Mouse (Mus musculus): Measurements from ENCODE around the gene Prmt7. TPM values are rescaled to one million over a fixed set of nuclear protein-coding genes. Genes with fewer than 3 reads are reported as not detected.

The Prmt7 gene
- 10.4 and 11.0 TPM in 2 replicates for polyA plus RNA-seq (2015; fragmentation: Nextera tagmentation; extraction: Ambion mirVana)

GRCm38 (mm10) chr8:106210821-106211345 is at the start of gene Prmt7, which contains the start of gene Slc7a6os:
Gene Prmt7 (plus strand): TSS chr8:106210936.
Gene Slc7a6os (minus strand): TSS chr8:106210935.
- H3K27me3 ChIP-seq (ENCODE audit: insufficient read depth, low read length), result no peaks in the 10 kb centered on the region
- TF ChIP-seq CTCF (IDR thresholded peaks at IDR 0.05; ENCODE audit: low read depth) (peak; percentile 22), EP300 (IDR thresholded peaks at IDR 0.05; ENCODE audit: low read depth) (no peak)
- H3K9me3 ChIP-seq (ENCODE audit: low read length), result no peaks in the 10 kb centered on the region
- H3K4me2 ChIP-seq (ENCODE audit: low read depth, low read length), result peak within 1 kb of the TSS; percentile 79
- H3K27ac ChIP-seq (ENCODE audit: low read depth), result peak within 1 kb of the TSS; percentile 97
- WGBS (ENCODE audit: insufficient replicate concordance), result under 1% methylated on average over 52 of the region's 52 CpGs
- DNase-seq (peak; percentile 97), ATAC-seq (peak; percentile 98)
- H3K4me3 ChIP-seq (ENCODE audit: low read depth, low read length), result peak within 1 kb of the TSS; percentile 94
- peaks cover 11% of the 10 kb centered on the region for H3K4me1 ChIP-seq (ENCODE audit: insufficient read depth)
- H3K36me3 ChIP-seq (replicated peaks; ENCODE audit: insufficient read depth, low read length), result peaks cover 18% of the 10 kb centered on the region
- peak within 1 kb of the TSS; percentile 96 for H3K9ac ChIP-seq (replicated peaks)

GRCm38 (mm10) chr8:106163251-106163650 is 47.5 kb upstream of the Prmt7 start:
- TF ChIP-seq CTCF (IDR thresholded peaks at IDR 0.05; ENCODE audit: low read depth), result no peak
- no peak for TF ChIP-seq EP300 (IDR thresholded peaks at IDR 0.05; ENCODE audit: low read depth)
- Histone ChIP-seq H3K9me3 (ENCODE audit: low read length) (no peaks in the 10 kb centered on the region), H3K4me3 (ENCODE audit: low read depth, low read length) (no peak overlapping the region), H3K27me3 (ENCODE audit: insufficient read depth, low read length) (peaks cover 4% of the 10 kb centered on the region), H3K27ac (ENCODE audit: low read depth) (no peak overlapping the region), H3K4me1 (ENCODE audit: insufficient read depth) (peaks cover 3% of the 10 kb centered on the region), H3K36me3 (replicated peaks; ENCODE audit: insufficient read depth, low read length) (peaks cover 13% of the 10 kb centered on the region), H3K9ac (replicated peaks) (no peak overlapping the region), H3K4me2 (ENCODE audit: low read depth, low read length) (no peak overlapping the region)
- DNase-seq (no peak), ATAC-seq (no peak)
- WGBS (ENCODE audit: insufficient replicate concordance), result 81% methylated on average over 9 of the region's 9 CpGs

GRCm38 (mm10) chr8:106165460-106165859 is 45.3 kb upstream of the Prmt7 start:
- Histone ChIP-seq H3K4me2 (ENCODE audit: low read depth, low read length) (no peak overlapping the region), H3K27me3 (ENCODE audit: insufficient read depth, low read length) (peaks cover 4% of the 10 kb centered on the region), H3K27ac (ENCODE audit: low read depth) (no peak overlapping the region), H3K9me3 (ENCODE audit: low read length) (no peaks in the 10 kb centered on the region), H3K4me3 (ENCODE audit: low read depth, low read length) (no peak overlapping the region), H3K4me1 (ENCODE audit: insufficient read depth) (peaks cover 11% of the 10 kb centered on the region), H3K9ac (replicated peaks) (no peak overlapping the region), H3K36me3 (replicated peaks; ENCODE audit: insufficient read depth, low read length) (peaks cover 10% of the 10 kb centered on the region)
- 43% methylated on average over 4 of the region's 4 CpGs for WGBS (ENCODE audit: insufficient replicate concordance)
- TF ChIP-seq CTCF (IDR thresholded peaks at IDR 0.05; ENCODE audit: low read depth) (peak; percentile 87), EP300 (IDR thresholded peaks at IDR 0.05; ENCODE audit: low read depth) (no peak)
- no peak for ATAC-seq
- DNase-seq, result peak; percentile 81

DNA sequence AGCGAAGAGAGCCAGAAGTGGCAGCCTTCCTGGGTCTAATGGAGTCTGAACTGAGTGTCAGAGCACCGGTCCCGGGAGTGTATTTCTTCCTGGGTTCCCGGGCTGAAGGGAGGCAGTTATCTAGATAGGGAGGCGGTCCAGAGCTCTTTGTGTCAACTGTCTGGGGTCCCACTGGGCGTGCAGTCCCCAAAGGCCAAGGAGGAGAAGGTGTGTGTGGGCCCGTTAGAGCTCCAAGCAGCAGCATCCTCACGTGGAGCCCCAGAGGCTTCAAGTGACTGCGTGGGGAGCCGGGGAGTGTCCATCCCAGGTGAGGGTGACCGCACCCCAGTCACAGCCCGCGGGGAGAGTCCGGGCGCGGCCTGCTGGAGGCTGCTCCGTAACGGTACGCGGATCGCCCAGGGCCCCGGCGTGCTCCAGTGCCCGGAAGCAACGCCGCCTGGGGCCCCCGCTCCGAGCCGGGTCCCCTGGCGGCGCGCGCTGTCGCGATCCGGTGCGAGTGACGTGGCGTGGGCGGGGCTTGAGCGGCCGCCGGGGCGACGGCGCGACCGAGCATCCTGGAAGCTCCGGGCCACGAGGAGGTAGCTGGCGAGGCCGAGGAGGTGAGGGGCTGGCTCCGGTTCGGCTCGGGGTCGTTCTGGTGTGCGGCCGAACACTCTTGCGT is 42.2 kb upstream of the Prmt7 start, which contains the start of gene Slc7a6:
Slc7a6 (plus strand) TSS at position 502 of the 661 bp plus-strand sequence.
- peak within 1 kb of the TSS; percentile 65 for H3K4me3 ChIP-seq (ENCODE audit: low read depth, low read length)
- ATAC-seq (peak; percentile 83), DNase-seq (peak; percentile 87)
- H3K9ac ChIP-seq (replicated peaks), result peak within 1 kb of the TSS; percentile 64
- peak within 1 kb of the TSS; percentile 99 for H3K4me2 ChIP-seq (ENCODE audit: low read depth, low read length)
- H3K27me3 ChIP-seq (ENCODE audit: insufficient read depth, low read length), result peaks cover 4% of the 10 kb centered on the region
- under 1% methylated on average over 41 of the region's 59 CpGs for WGBS (ENCODE audit: insufficient replicate concordance)
- H3K9me3 ChIP-seq (ENCODE audit: low read length), result no peaks in the 10 kb centered on the region
- TF ChIP-seq EP300 (IDR thresholded peaks at IDR 0.05; ENCODE audit: low read depth), result no peak
- 0 out of 2 replicates have a peak, but pooled peaks have one; percentile 4 for TF ChIP-seq CTCF (IDR thresholded peaks at IDR 0.05; ENCODE audit: low read depth)
- peak within 1 kb of the TSS; percentile 29; the same call in 1 of the 2 replicates for H3K27ac ChIP-seq (ENCODE audit: low read depth)
- peaks cover 11% of the 10 kb centered on the region for H3K4me1 ChIP-seq (ENCODE audit: insufficient read depth)
- 0 out of 2 replicates have a peak, but pooled peaks cover 1% of the 10 kb centered on the region for H3K36me3 ChIP-seq (replicated peaks; ENCODE audit: insufficient read depth, low read length)

- peak overlapping the region; percentile 29; the same call in 1 of the 2 replicates for H3K27ac ChIP-seq (ENCODE audit: low read depth)
- peak overlapping the region; percentile 99 for H3K4me2 ChIP-seq (ENCODE audit: low read depth, low read length)
- ATAC-seq, result peak; percentile 48
- peaks cover 4% of the 10 kb centered on the region for H3K27me3 ChIP-seq (ENCODE audit: insufficient read depth, low read length)
- peaks cover 11% of the 10 kb centered on the region for H3K4me1 ChIP-seq (ENCODE audit: insufficient read depth)
- no peak for TF ChIP-seq EP300 (IDR thresholded peaks at IDR 0.05; ENCODE audit: low read depth)
- TF ChIP-seq CTCF (IDR thresholded peaks at IDR 0.05; ENCODE audit: low read depth), result no peak
- peak; percentile 36 for DNase-seq
- WGBS (ENCODE audit: insufficient replicate concordance), result 1% methylated on average over 51 of the region's 54 CpGs
- peak overlapping the region; percentile 65 for H3K4me3 ChIP-seq (ENCODE audit: low read depth, low read length)
- H3K36me3 ChIP-seq (replicated peaks; ENCODE audit: insufficient read depth, low read length), result no peaks in the 10 kb centered on the region
- H3K9ac ChIP-seq (replicated peaks), result peak overlapping the region; percentile 64
- no peaks in the 10 kb centered on the region for H3K9me3 ChIP-seq (ENCODE audit: low read length)
Observed at GRCm38 (mm10) chr8:106169017-106169933, 41.5 kb upstream of the Prmt7 start.

Measured in liver, postnatal 0 days (tissue).